Mouse (Mus musculus) stomach, embryonic 15.5 days (tissue): ENCODE measurements around the gene Hspg2. TPM values are rescaled to one million over a fixed set of nuclear protein-coding genes. Genes with fewer than 3 reads are reported as not detected.

Experiments
- microRNA-seq: library from miRNA; unstranded; fragments of <30 nt; microRNA quantifications from one replicate; pipeline ENCODE4, GENCODE M21; 2016
- polyA plus RNA-seq: library from polyadenylated mRNA; unstranded; fragments of >200 nt; fragmentation: Nextera tagmentation; extraction: Ambion mirVana; gene quantifications from 2 replicates; pipeline ENCODE4 v1.2.1, GENCODE M21; 2015

Hspg2 gene
- polyA plus RNA-seq, 1 experiment from 2014 or later, result 28.5 TPM

Small RNAs within 50 kb of the gene (microRNA-seq; reads per million reads assigned to microRNA genes)
- 1.2 reads per million for gene Mir7018

Other genes with a start within 250 kb of the Hspg2 start
- 13.6 and 20.4 TPM in 2 replicates for gene Wnt4, start 191.3 kb upstream of the Hspg2 start, polyA plus RNA-seq
- 670 and 699 TPM in 2 replicates for gene Cdc42, start 111.0 kb upstream of the Hspg2 start, polyA plus RNA-seq
- 0.26 and 0.36 TPM in 2 replicates for gene Cela3a, start 59.0 kb upstream of the Hspg2 start, polyA plus RNA-seq
- gene Cela3b, start 38.2 kb upstream of the Hspg2 start, polyA plus RNA-seq, result 232 and 273 TPM in 2 replicates
- not detected in 2 replicates for gene 1700013G24Rik, start 15.5 kb upstream of the Hspg2 start, polyA plus RNA-seq
- not detected in 2 replicates for gene Ldlrad2, start 105.8 kb downstream of the Hspg2 start, polyA plus RNA-seq
- gene Usp48, start 125.0 kb downstream of the Hspg2 start, polyA plus RNA-seq, result 63.8 and 68.8 TPM in 2 replicates
- 59.1 and 73.0 TPM in 2 replicates for gene Rap1gap, start 196.0 kb downstream of the Hspg2 start, polyA plus RNA-seq